Mouse (Mus musculus): Measurements from ENCODE around the gene Ctnnbl1.

The Ctnnbl1 gene

DNA sequence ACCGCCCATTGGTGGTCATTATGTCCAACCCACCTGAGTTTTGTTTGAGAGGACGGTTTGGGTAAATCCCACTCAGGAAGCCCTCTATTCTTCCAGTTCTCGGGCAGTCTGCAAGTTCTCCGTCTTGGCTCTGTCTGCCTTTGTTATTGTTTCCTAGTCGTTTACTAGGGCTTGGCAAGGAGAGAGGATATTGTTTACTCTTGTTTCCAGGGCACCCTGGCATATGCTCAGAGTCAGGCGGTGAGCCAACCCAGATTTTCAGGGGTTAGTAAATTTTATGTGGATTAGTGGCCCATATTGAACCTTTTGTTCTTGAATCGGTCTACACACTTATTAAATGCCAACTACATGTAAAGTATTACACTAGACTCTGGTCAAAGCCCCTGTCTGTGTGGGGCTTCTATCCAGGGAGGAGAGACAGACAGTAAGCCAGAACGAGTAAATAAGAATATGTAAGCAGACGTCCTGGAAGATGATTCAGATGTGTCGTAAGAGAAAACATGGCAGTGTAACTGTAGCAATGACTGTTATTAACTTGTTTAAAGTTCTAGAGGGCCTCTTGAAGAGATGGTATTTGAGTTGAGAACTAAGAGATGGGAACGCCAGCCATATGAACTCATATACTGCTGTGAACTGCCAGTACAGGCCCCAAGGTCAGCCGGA lies 13.9 kb downstream of the Ctnnbl1 start:
- no peak for DNase-seq

GRCm38 (mm10) chr2:157751589-157752373 lies 14.6 kb downstream of the Ctnnbl1 start:
- DNase-seq: peak; percentile 21 to 50

GRCm38 (mm10) chr2:157752374-157752743 lies 15.2 kb downstream of the Ctnnbl1 start:
- no peak for DNase-seq

GRCm38 (mm10) chr2:157755771-157756170 lies 18.6 kb downstream of the Ctnnbl1 start:
- DNase-seq: peak in 1 of 2 experiments; percentile 15

DNA sequence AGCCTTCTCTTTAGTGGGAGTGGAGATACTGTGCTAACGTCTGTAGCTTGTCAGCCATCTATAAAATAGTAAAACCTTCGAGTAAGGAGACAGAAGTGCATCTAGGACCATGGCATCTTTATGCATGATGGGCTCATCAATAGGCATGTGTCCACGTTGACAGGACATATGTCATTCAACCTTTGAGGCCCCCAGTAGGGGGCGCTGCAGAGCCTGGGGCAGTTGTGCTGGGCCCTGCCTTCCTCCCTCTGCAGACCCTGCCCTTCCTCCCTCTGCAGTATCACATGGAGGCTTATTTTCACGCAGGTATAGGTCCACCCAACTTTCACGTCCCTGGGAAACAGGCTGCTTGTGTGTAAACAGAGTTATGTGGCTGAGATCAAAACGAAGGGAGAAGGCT lies 19.0 kb downstream of the Ctnnbl1 start:
- DNase-seq: no peak

DNA sequence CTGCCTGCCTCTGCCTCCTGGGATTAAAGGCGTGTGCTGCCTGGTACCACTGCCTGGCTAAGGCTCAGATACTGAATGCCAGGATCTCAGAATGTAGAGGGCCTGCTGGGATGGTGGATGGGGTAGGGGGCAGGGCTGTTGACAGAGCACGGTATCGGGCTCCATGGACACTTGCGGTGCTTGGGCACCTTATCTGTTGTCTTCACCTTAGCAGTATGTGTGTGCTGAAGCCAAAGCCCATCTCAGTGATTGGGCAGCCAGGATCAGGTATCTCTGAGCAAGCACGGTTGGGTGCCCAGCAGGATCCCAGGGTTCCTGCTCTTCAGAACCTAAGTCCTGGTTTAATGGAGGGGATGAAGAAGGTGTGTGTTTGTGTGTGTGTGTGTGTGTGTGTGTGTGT lies 21.2 kb downstream of the Ctnnbl1 start:
- no peak for DNase-seq

DNA sequence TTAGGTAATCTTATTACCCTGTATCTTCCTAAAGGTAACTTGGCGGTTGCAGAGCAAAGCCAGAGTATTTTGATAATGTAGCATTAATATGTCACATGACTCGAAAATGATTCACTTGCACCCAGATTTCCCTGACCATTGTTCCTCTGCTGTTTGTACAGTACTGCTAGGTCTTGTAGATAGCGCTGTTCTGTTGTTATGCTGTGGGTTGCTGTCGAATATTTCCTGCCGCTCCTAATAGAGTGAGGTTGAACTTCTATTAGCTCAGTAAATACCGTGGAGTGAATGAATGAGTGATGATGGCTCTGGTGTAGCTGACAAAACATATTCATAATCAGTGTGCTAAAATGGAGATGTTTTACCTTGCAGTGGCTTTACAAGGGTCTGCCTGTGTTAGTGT lies 22.5 kb downstream of the Ctnnbl1 start:
- DNase-seq: no peak

DNA sequence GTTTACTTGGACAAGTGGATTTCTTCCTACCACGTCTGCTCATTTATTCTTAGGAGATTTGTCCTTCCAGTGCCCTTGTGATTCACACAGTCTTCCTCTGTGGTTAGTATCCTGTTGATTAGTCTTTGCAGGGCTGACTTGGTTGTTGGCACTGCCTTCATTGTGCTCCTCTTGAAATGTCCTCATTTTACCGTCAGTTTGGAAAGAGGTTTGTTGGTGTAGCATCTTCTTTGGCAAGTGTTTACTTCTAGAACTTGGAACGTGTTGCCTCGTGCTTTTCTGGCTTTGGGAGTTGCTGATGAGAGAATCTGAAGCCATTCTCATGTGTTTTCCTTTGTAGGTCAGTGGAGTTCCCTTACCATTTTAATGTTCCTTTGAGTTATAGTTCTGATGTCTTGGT lies 25.7 kb downstream of the Ctnnbl1 start:
- DNase-seq: no peak

- DNase-seq: no peak
Observed at GRCm38 (mm10) chr2:157766591-157766990, 29.4 kb downstream of the Ctnnbl1 start.

GRCm38 (mm10) chr2:157768682-157769429 lies 31.7 kb downstream of the Ctnnbl1 start:
- DNase-seq: peak in 1 of 2 experiments; percentile 22

GRCm38 (mm10) chr2:157770761-157771160 lies 33.6 kb downstream of the Ctnnbl1 start:
- DNase-seq: no peak

DNA sequence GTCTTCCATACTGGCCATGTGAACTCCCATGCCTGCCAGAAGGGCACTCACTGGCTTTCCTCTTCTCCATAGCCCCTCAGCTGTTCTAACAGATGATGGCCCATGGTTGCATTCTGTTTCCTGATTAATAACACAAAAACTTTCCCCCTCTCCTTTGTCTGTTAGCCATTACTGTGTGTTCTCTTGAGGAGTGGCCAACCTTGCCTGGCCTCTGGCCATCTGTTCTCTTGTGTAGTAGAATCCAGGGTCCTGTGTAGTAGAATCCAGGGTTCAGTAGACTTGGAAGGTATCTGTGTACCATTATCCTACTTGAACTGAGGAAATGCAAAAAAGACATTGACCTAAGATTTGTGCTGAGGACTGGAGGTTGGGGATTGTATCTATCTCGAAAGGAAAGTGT lies 36.5 kb downstream of the Ctnnbl1 start:
- DNase-seq: no peak

DNA sequence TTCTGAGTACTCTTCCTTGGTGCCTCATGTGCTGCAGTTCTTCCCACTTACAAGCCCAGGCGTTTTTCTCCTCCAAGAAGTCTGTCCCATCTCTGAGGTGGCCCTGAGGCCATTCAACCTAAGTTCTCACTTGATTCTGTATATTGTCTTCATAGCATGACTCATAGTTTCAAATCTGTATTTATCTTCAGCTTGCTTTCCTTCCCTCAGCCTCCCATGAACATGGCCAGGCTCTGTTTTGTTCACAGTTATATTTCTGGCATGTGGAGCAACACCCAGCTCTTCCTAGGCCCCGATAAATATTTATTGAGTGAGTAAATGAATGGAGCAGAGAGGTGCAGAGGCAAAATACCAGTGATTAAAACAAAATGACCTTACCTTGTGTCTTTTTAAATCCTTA lies 38.8 kb downstream of the Ctnnbl1 start:
- no peak for DNase-seq

GRCm38 (mm10) chr2:157780956-157781355 lies 43.8 kb downstream of the Ctnnbl1 start:
- DNase-seq: no peak

GRCm38 (mm10) chr2:157783152-157783551 lies 46.0 kb downstream of the Ctnnbl1 start:
- DNase-seq: no peak

DNA sequence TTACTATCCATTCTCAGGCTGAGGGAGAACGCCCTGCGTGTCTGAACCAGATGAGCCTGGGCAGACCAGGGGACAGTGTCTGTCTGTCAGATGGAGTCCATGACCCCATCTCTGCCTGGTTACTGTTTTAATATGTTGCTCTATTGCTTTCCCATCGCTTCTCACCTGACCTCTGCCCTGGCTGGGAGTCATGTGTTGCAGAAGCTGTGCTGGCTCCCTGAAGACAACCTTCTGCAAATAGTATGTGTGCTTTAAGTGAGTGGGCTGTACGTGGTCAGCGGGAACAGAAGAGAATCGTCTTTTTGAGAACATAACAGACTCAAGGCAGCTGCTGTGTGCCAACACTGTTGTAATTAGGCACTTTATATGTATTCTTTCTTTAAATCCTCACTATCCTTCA lies 47.0 kb downstream of the Ctnnbl1 start:
- DNase-seq: no peak

DNA sequence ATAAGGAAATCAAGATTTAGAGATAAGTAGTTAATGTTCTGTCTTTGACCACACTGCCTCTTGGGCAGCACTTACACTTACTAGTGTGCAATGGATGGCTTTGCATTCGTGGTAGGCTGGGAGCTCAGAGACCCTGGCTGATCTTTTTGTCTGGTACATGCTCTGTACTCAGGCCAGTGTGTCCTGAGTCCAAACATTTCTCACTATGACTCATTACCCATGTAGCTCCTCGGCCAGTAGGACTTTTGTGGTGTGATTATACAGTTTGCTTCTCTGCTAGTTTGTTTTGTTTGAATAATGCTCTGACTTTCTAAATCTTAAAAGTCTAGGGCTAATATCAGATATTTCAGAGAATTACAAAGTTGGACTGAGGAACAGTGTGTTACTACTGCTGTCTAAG lies 47.4 kb downstream of the Ctnnbl1 start:
- DNase-seq: no peak

DNA sequence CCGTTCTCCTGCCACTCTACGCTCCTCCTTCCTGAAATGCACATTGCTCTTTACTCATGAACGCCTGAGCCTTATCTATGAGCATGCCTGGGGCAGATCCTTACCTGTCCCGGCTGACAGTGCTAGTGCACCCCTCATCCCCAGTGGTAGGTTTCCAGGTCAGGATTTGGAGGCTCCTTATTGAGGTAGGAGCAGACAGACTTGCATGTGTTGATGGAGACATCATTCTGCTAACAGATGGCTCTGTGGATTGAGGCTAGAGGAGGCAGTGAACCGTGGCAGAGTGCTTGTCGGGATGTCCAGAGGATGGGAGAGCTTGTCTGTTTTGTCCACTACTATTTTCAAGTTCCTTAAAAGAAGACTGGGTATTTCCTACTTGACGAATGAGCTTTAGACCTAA lies 52.0 kb downstream of the Ctnnbl1 start:
- no peak for DNase-seq

DNA sequence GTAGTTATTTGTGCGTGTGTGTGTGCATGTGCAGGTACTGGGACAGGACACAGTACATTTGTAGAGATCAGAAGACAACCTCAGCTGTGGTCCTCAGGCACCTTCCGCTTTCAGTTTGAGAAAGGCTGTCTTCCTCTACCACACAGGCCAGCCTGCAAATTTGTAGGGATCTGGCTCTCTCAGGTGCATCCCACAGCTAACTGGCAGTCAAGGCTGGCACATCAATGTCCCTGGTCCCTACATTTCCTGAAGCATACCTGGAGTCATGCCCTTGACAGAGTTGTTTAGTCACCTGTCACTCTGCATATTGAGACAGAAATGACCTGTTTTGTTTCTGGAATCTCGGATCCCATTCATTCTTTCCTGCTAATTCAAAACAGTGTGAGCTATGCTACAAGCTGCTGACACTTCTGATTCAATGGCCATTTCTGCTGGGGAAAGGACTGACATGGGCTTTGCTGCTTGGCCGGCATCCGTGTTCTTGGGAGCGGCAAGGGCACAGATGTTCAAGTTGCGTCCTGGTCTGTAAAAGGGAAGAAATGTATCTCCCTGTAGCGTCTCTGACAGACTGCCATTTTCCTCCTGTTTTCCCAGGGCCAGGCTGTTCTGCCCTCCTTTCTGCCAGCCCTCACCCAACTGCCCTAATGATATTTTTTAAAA lies 53.8 kb downstream of the Ctnnbl1 start:
- DNase-seq: no peak

- peak in 1 of 2 experiments; percentile 34 for DNase-seq
Observed at GRCm38 (mm10) chr2:157791528-157792162, 54.4 kb downstream of the Ctnnbl1 start.

DNA sequence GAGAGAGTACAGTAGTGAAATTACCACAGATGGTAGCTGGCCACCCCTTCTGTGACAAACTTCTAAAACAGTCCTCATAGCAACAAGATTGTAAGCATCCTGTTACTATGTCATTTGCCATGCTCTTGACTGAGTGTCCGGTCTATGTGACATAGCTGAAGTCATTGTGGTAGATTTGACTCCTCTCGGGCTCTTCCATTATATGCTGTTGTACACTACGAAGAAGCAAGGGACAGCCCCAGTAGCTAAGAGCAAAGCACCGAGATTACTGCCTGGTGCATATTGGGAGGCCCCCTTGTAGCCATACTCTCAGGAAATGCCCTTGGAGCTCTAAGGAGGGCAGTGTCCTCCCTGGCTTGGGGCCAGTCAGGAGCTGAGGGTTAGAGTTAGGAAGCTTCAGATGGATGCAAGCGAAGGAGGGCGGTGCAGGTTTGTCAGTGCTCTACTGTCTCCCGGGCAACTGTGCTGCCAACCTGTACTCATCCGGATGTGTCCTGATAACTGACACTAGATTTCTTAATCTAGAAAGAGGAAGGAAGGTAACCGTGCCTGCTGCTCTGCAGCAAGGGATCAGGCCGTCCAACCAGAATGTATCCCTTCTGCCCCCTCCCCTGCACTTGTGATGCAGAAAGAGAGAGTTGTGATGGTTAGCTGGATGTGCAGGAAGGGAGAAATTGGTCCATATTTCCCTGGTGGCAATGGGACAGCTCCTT lies 55.8 kb downstream of the Ctnnbl1 start:
- no peak for DNase-seq

GRCm38 (mm10) chr2:157793851-157794332 lies 56.7 kb downstream of the Ctnnbl1 start:
- DNase-seq: no peak

Measured in kidney, postnatal 4 days (tissue).